Mouse (Mus musculus): ENCODE measurements at regions not wholly inside any gene's neighbourhood (a gene's known extent, or its start where the extent isn't known, plus 50 kb on each side); places are given as distances from the start of the nearest gene placed in this dataset.

GRCm38 (mm10) chrX:142535540-142535939, 145.2 kb upstream of the Acsl4 start:
- 75% methylated on average over 1 of the region's 1 CpGs for WGBS
- Histone ChIP-seq H3K9ac (replicated peaks; ENCODE audit: low read depth) (no peak overlapping the region), H3K4me3 (ENCODE audit: low read depth, low read length) (no peak overlapping the region), H3K4me2 (replicated peaks; ENCODE audit: low read depth, low read length) (no peak overlapping the region), H3K9me3 (ENCODE audit: low read length) (no peaks in the 10 kb centered on the region), H3K4me1 (ENCODE audit: insufficient read depth, low read depth, low read length) (no peaks in the 10 kb centered on the region), H3K27me3 (replicated peaks; ENCODE audit: insufficient read depth, low read length) (no peaks in the 10 kb centered on the region), H3K36me3 (ENCODE audit: insufficient read depth, low read length) (no peaks in the 10 kb centered on the region), H3K27ac (ENCODE audit: low read length) (no peak overlapping the region)
- TF ChIP-seq EP300 (IDR thresholded peaks at IDR 0.05) (no peak), CTCF (IDR thresholded peaks at IDR 0.05) (no peak)
- ATAC-seq (no peak), DNase-seq (ENCODE audit: low spot score) (no peak)

GRCm38 (mm10) chrX:142535954-142536353, 145.3 kb upstream of the Tmem164 start:
- DNase-seq (ENCODE audit: low spot score) (no peak), ATAC-seq (no peak)
- no peaks in the 10 kb centered on the region for H3K27me3 ChIP-seq (replicated peaks; ENCODE audit: insufficient read depth, low read length)
- H3K36me3 ChIP-seq (ENCODE audit: insufficient read depth, low read length) = no peaks in the 10 kb centered on the region
- H3K4me3 ChIP-seq (ENCODE audit: low read depth, low read length) = no peak overlapping the region
- H3K4me2 ChIP-seq (replicated peaks; ENCODE audit: low read depth, low read length) = no peak overlapping the region
- TF ChIP-seq CTCF (IDR thresholded peaks at IDR 0.05) = no peak
- TF ChIP-seq EP300 (IDR thresholded peaks at IDR 0.05) = no peak
- no peak overlapping the region for H3K9ac ChIP-seq (replicated peaks; ENCODE audit: low read depth)
- H3K27ac ChIP-seq (ENCODE audit: low read length) = no peak overlapping the region
- WGBS = 80% methylated on average over 2 of the region's 2 CpGs
- no peaks in the 10 kb centered on the region for H3K9me3 ChIP-seq (ENCODE audit: low read length)
- H3K4me1 ChIP-seq (ENCODE audit: insufficient read depth, low read depth, low read length) = no peaks in the 10 kb centered on the region

DNA sequence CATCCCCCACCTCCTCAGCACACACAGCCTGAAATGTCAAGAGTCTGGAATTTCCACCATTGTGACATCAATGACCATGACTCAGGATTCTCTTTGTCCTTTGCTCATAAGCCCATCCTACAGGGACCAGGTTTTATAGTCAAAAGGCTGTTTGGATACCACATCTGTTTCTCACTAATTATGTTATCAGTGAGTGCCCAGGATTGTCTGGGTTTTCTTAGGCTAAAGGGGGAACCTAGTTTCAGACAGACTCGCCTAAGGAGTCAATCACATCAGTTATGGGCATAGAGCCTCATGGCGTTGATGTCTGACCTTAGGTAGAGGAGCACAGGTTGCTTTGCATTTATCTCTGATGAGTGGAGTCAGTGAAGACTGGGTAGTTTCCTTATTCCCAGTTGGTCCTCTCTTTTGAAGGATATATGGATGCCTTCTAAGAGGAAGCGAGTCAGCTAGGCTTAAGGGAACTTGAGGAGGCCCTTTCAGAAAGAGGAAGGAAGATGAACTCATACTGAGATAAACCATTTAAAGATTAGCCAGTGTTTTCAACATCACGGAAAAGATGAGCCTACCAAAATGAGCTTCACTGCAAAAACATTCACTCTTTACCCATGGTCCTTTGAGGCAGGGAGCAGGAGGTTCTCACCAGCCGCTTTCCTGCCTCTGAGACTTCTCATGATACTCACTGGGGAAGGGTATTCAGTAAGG, 143.8 kb upstream of the Tmem164 start:
- no peaks in the 10 kb centered on the region for H3K36me3 ChIP-seq (ENCODE audit: insufficient read depth, low read length)
- DNase-seq (ENCODE audit: low spot score) (no peak), ATAC-seq (no peak)
- 65% methylated on average over 5 of the region's 5 CpGs for WGBS
- no peak overlapping the region for H3K27ac ChIP-seq (ENCODE audit: low read length)
- H3K4me3 ChIP-seq (ENCODE audit: low read depth, low read length) = no peak overlapping the region
- TF ChIP-seq CTCF (IDR thresholded peaks at IDR 0.05) (no peak), EP300 (IDR thresholded peaks at IDR 0.05) (no peak)
- H3K4me1 ChIP-seq (ENCODE audit: insufficient read depth, low read depth, low read length) = no peaks in the 10 kb centered on the region
- H3K9ac ChIP-seq (replicated peaks; ENCODE audit: low read depth) = no peak overlapping the region
- no peaks in the 10 kb centered on the region for H3K27me3 ChIP-seq (replicated peaks; ENCODE audit: insufficient read depth, low read length)
- H3K9me3 ChIP-seq (ENCODE audit: low read length) = no peaks in the 10 kb centered on the region
- no peak overlapping the region for H3K4me2 ChIP-seq (replicated peaks; ENCODE audit: low read depth, low read length)

- peak; percentile 58 for ATAC-seq
Measured at GRCm38 (mm10) chrX:142540264-142540663, 140.9 kb upstream of the Tmem164 start.

DNA sequence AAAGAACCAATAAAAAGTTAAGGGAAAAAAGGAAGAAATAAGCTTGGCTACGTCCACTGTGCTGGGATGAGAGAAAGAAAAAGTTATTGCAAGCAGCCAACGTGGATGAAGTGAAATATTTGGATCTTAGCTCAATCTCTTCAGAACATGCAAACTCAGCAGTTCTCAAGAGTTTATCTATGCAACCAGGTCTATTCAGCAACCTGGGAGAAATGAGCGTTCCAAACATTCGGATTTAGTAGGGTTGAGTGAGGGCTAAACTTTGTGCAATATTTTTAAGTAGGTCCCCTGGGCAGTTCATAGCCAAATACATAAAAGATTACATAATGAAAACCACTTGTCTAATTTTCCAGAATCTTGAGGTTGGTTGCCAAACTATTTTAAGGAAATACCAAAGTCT, 129.0 kb upstream of the Tmem164 start:
- H3K4me2 ChIP-seq (replicated peaks; ENCODE audit: low read depth, low read length) = no peak overlapping the region
- no peak for TF ChIP-seq EP300 (IDR thresholded peaks at IDR 0.05)
- TF ChIP-seq CTCF (IDR thresholded peaks at IDR 0.05) = no peak
- H3K4me1 ChIP-seq (ENCODE audit: insufficient read depth, low read depth, low read length) = no peaks in the 10 kb centered on the region
- no peaks in the 10 kb centered on the region for H3K9me3 ChIP-seq (ENCODE audit: low read length)
- no peak overlapping the region for H3K4me3 ChIP-seq (ENCODE audit: low read depth, low read length)
- no peak for DNase-seq (ENCODE audit: low spot score)
- WGBS = 60% methylated on average over 4 of the region's 4 CpGs
- H3K27ac ChIP-seq (ENCODE audit: low read length) = no peak overlapping the region
- H3K27me3 ChIP-seq (replicated peaks; ENCODE audit: insufficient read depth, low read length) = no peaks in the 10 kb centered on the region
- H3K36me3 ChIP-seq (ENCODE audit: insufficient read depth, low read length) = no peaks in the 10 kb centered on the region
- H3K9ac ChIP-seq (replicated peaks; ENCODE audit: low read depth) = no peak overlapping the region
- ATAC-seq = no peak

More at GRCm38 (mm10) chrX:142540264-142540663, 140.9 kb upstream of the Tmem164 start:
- TF ChIP-seq CTCF (IDR thresholded peaks at IDR 0.05) = peak; percentile 84
- TF ChIP-seq EP300 (IDR thresholded peaks at IDR 0.05) = no peak
- Histone ChIP-seq H3K27ac (ENCODE audit: low read length) (no peak overlapping the region), H3K36me3 (ENCODE audit: insufficient read depth, low read length) (no peaks in the 10 kb centered on the region), H3K4me1 (ENCODE audit: insufficient read depth, low read depth, low read length) (no peaks in the 10 kb centered on the region), H3K9ac (replicated peaks; ENCODE audit: low read depth) (no peak overlapping the region), H3K27me3 (replicated peaks; ENCODE audit: insufficient read depth, low read length) (no peaks in the 10 kb centered on the region), H3K4me3 (ENCODE audit: low read depth, low read length) (no peak overlapping the region), H3K9me3 (ENCODE audit: low read length) (no peaks in the 10 kb centered on the region), H3K4me2 (replicated peaks; ENCODE audit: low read depth, low read length) (no peak overlapping the region)
- WGBS = 11% methylated on average over 7 of the region's 7 CpGs
- DNase-seq (ENCODE audit: low spot score) = peak; percentile 69

DNA sequence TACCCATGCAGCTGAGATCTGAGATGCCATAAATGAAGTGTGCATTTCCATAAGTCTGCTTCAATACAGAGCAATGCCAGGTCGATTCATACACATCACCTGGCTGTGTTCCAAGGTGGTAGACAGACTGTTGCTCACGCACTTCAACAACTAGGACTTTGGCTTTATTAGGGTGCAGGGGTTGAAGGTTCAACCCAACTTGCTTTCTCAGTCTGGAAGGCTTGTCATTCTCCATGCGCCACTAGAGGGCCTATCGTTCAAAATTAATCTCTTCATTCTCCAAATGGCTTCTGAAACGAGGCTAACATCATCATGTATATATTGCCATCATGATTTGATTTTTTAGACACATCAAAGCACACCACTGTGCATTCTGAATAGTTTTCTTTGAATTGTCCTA, 127.0 kb upstream of the Tmem164 start:
- Histone ChIP-seq H3K27ac (ENCODE audit: low read length) (no peak overlapping the region), H3K4me2 (replicated peaks; ENCODE audit: low read depth, low read length) (no peak overlapping the region), H3K9ac (replicated peaks; ENCODE audit: low read depth) (no peak overlapping the region), H3K9me3 (ENCODE audit: low read length) (no peaks in the 10 kb centered on the region), H3K36me3 (ENCODE audit: insufficient read depth, low read length) (no peaks in the 10 kb centered on the region), H3K4me1 (ENCODE audit: insufficient read depth, low read depth, low read length) (no peaks in the 10 kb centered on the region), H3K27me3 (replicated peaks; ENCODE audit: insufficient read depth, low read length) (no peaks in the 10 kb centered on the region), H3K4me3 (ENCODE audit: low read depth, low read length) (no peak overlapping the region)
- DNase-seq (ENCODE audit: low spot score) = peak; percentile 17
- 10% methylated on average over 5 of the region's 5 CpGs for WGBS
- no peak for ATAC-seq
- TF ChIP-seq EP300 (IDR thresholded peaks at IDR 0.05) = no peak
- peak; percentile 67 for TF ChIP-seq CTCF (IDR thresholded peaks at IDR 0.05)
